Mouse (Mus musculus): ENCODE measurements around the gene Slc34a3. TPM values are rescaled to one million over a fixed set of nuclear protein-coding genes. Genes with fewer than 3 reads are reported as not detected.

Slc34a3 gene
- polyA plus RNA-seq, 1 experiment: not detected

- Histone ChIP-seq H3K4me1 (ENCODE audit: control insufficient read depth, insufficient read depth, low read length) (no peaks in the 10 kb centered on the region; the same call in 1 of the 2 replicates), H3K4me3 (replicated peaks; ENCODE audit: extremely low read depth, low read depth, low read length) (no peak within 1 kb of the TSS)
- DNase-seq: no peak
- TF ChIP-seq CTCF (IDR thresholded peaks at IDR 0.05; ENCODE audit: insufficient read depth, low read length): no peak
- TF ChIP-seq POLR2A (IDR thresholded peaks at IDR 0.05; ENCODE audit: borderline replicate concordance, extremely low read depth, low read depth, low read length): no peak
Observed at GRCm38 (mm10) chr2:25218445-25218844, 15.7 kb downstream of the Slc34a3 start, which contains the start of gene Fam166a. Gene Fam166a, plus strand, starts transcription at chr2:25218745.

DNA sequence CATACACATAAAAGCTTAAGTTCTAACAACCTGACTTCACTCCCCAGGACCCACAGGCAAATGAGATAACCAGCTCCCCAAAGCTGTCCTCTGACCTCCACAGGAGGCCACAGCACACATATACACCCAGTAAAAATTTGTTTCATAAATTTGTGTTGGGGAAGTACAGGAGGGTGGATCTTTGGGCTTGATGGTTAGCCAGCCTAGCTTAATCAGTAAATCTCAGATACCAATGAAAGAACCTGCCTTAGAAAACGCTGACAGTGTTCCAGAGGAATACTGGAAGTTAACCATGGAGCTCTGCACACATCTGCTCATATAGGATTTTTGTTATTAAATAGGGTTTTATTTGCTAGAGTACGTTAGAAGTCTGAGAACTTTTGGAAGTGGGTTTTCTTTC, 16.5 kb downstream of the Slc34a3 start:
- WGBS: 58% methylated on average over 2 of the region's 2 CpGs
- Histone ChIP-seq H3K4me1 (ENCODE audit: control insufficient read depth, insufficient read depth, low read length) (no peaks in the 10 kb centered on the region), H3K4me3 (replicated peaks; ENCODE audit: extremely low read depth, low read depth, low read length) (no peak overlapping the region)
- TF ChIP-seq CTCF (IDR thresholded peaks at IDR 0.05; ENCODE audit: insufficient read depth, low read length) (no peak), POLR2A (IDR thresholded peaks at IDR 0.05; ENCODE audit: borderline replicate concordance, extremely low read depth, low read depth, low read length) (no peak)
- no peak for DNase-seq

GRCm38 (mm10) chr2:25214444-25214843, 19.7 kb downstream of the Slc34a3 start, which contains the start of gene Stpg3:
Gene Stpg3, minus strand, starts transcription at chr2:25214637.
- no peak for TF ChIP-seq CTCF (IDR thresholded peaks at IDR 0.05; ENCODE audit: insufficient read depth, low read length)
- WGBS: 66% methylated on average over 3 of the region's 3 CpGs
- DNase-seq: no peak
- H3K4me3 ChIP-seq (replicated peaks; ENCODE audit: extremely low read depth, low read depth, low read length): no peak within 1 kb of the TSS
- peaks cover 8% of the 10 kb centered on the region; the same call in 1 of the 2 replicates for H3K4me1 ChIP-seq (ENCODE audit: control insufficient read depth, insufficient read depth, low read length)

DNA sequence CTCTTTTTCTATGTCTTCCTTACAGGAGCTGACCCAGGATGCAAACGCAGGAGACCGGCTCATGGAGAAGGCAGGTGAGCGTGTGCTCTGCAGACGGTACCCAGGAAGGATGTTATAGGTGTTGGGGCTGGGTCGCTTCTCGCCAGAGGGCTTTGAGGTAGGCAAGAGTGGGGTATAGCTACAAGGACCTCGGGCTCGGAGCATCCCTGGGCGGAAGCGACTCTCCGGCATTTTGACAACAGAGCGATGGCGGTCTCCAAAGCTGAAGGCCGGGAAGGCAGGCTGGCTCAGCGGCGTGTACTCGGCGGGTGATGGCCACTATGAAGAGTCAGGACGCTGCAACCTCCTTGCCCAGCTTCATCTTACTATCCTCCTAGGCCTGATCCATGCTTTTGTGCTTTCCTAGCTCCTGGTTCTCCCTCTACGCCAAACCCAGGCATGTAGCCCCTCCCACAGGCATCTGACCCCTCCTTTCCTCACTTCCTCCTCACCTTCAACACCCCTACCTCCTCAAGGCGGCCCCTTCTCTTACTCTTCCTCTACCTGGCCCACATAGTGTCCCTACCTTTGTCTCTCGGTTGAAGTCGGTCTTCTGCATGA, 20.8 kb downstream of the Slc34a3 start:
- TF ChIP-seq POLR2A (IDR thresholded peaks at IDR 0.05; ENCODE audit: borderline replicate concordance, extremely low read depth, low read depth, low read length): no peak
- TF ChIP-seq CTCF (IDR thresholded peaks at IDR 0.05; ENCODE audit: insufficient read depth, low read length): no peak
- Histone ChIP-seq H3K4me3 (replicated peaks; ENCODE audit: extremely low read depth, low read depth, low read length) (no peak overlapping the region), H3K4me1 (ENCODE audit: control insufficient read depth, insufficient read depth, low read length) (peaks cover 8% of the 10 kb centered on the region; the same call in 1 of the 2 replicates)
- WGBS: 71% methylated on average over 23 of the region's 23 CpGs
- DNase-seq: no peak

DNA sequence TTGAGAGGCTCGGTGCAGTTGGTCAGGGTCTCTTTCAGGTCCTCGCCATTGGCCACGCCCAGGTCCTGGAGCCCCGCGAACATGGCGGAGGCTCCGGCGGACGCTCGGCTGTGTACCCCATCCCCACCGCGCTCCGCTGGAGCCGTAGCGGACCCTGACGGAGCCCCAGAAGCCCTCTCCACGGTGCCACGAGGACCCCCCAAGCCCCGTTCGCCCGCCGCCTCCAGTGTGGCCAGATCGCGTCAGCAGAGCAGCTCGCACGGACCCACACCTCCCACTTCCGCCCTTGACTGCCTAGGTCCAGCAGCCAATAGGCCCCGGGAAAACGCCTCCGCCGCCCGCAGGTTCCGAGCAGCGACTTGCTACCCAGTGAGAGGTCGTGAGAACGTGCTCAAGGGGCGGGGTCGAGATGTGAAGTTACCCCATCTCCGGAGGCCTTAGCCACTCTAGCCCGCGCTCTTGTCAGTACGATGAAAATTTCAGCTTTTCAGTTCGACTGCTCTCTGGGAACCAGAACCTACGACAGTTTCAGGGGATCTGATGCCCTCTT, 23.0 kb downstream of the Slc34a3 start, which contains the start of gene Nelfb:
Gene Nelfb, minus strand, starts transcription at position 369 of the 550 bp plus-strand sequence.
- Histone ChIP-seq H3K4me1 (ENCODE audit: control insufficient read depth, insufficient read depth, low read length) (peaks cover 8% of the 10 kb centered on the region; the same call in 1 of the 2 replicates), H3K4me3 (replicated peaks; ENCODE audit: extremely low read depth, low read depth, low read length) (peak within 1 kb of the TSS; percentile 90)
- DNase-seq: peak; percentile 91
- WGBS: under 1% methylated on average over 44 of the region's 44 CpGs
- TF ChIP-seq POLR2A (IDR thresholded peaks at IDR 0.05; ENCODE audit: borderline replicate concordance, extremely low read depth, low read depth, low read length) (peak; percentile 81; the same call in 1 of the 2 replicates), CTCF (IDR thresholded peaks at IDR 0.05; ENCODE audit: insufficient read depth, low read length) (no peak)

- TF ChIP-seq CTCF (IDR thresholded peaks at IDR 0.05; ENCODE audit: insufficient read depth, low read length) (no peak), POLR2A (IDR thresholded peaks at IDR 0.05; ENCODE audit: borderline replicate concordance, extremely low read depth, low read depth, low read length) (no peak)
- WGBS: under 1% methylated on average over 24 of the region's 24 CpGs
- Histone ChIP-seq H3K4me1 (ENCODE audit: control insufficient read depth, insufficient read depth, low read length) (peaks cover 8% of the 10 kb centered on the region; the same call in 1 of the 2 replicates), H3K4me3 (replicated peaks; ENCODE audit: extremely low read depth, low read depth, low read length) (peak overlapping the region; percentile 90)
- DNase-seq: peak; percentile 31
Observed at GRCm38 (mm10) chr2:25210686-25211085, 23.5 kb downstream of the Slc34a3 start.

DNA sequence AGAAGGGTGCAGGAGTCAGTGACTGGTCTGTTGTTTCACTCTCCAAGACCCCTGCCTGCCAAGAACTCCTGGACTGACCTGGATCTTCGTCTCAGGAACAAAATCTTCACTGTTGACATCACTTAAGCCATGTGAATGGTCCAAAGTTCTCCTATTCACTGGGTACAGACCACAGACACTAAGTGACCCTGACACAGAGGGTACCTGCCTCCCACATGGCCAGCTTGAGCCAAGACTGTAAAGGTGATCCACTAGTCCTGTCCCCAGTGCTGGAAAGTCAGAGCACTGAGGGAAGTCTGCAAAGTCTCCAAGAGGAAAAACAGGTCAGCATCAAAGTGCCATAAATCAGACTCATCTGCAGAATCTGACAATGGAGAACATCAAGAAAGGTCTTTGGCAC, 26.6 kb downstream of the Slc34a3 start:
- TF ChIP-seq CTCF (IDR thresholded peaks at IDR 0.05; ENCODE audit: insufficient read depth, low read length) (no peak), POLR2A (IDR thresholded peaks at IDR 0.05; ENCODE audit: borderline replicate concordance, extremely low read depth, low read depth, low read length) (no peak)
- Histone ChIP-seq H3K4me1 (ENCODE audit: control insufficient read depth, insufficient read depth, low read length) (peaks cover 8% of the 10 kb centered on the region; the same call in 1 of the 2 replicates), H3K4me3 (replicated peaks; ENCODE audit: extremely low read depth, low read depth, low read length) (no peak overlapping the region)
- WGBS: 85% methylated on average over 1 of the region's 1 CpGs
- DNase-seq: no peak

- WGBS: 63% methylated on average over 4 of the region's 4 CpGs
- no peak for TF ChIP-seq POLR2A (IDR thresholded peaks at IDR 0.05; ENCODE audit: borderline replicate concordance, extremely low read depth, low read depth, low read length)
- TF ChIP-seq CTCF (IDR thresholded peaks at IDR 0.05; ENCODE audit: insufficient read depth, low read length): no peak
- no peak overlapping the region for H3K4me3 ChIP-seq (replicated peaks; ENCODE audit: extremely low read depth, low read depth, low read length)
- no peaks in the 10 kb centered on the region; the same call in 1 of the 2 replicates for H3K4me1 ChIP-seq (ENCODE audit: control insufficient read depth, insufficient read depth, low read length)
- no peak for DNase-seq
Observed at GRCm38 (mm10) chr2:25203631-25204214, 30.4 kb downstream of the Slc34a3 start.

DNA sequence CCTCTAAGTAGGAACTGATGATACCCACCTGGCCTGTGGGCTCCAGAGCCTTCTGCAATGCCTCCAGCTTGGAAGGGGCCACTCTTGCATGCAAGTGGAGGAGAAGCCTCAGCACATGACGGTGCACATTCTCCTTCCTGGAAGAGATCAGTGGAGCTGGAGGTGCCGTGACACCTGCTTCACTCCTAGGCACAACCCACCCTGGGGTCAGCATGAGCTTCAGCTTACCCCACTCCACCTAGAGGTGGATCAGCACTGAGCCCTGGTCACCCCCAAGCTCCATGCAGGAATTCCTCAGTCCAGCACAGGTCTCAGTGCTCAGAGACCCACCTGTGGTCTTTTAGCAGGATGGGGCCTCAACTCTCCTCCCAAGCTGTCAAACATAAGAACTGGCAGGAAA, 33.5 kb downstream of the Slc34a3 start:
- WGBS: 89% methylated on average over 2 of the region's 2 CpGs
- TF ChIP-seq POLR2A (IDR thresholded peaks at IDR 0.05; ENCODE audit: borderline replicate concordance, extremely low read depth, low read depth, low read length) (no peak), CTCF (IDR thresholded peaks at IDR 0.05; ENCODE audit: insufficient read depth, low read length) (no peak)
- no peak for DNase-seq
- H3K4me3 ChIP-seq (replicated peaks; ENCODE audit: extremely low read depth, low read depth, low read length): no peak overlapping the region
- peaks cover 5% of the 10 kb centered on the region; the same call in 1 of the 2 replicates for H3K4me1 ChIP-seq (ENCODE audit: control insufficient read depth, insufficient read depth, low read length)

Data from lung, adult 2 months (tissue).